Mouse (Mus musculus) fibroblast of lung, adult 2 months (primary cell): ENCODE measurements around the gene Gdpd5.

Source experiments
- DNase-seq: peaks from one replicate; pipeline ENCODE4 v3.0.0-alpha.2; 2011; ENCODE audit warnings: low read depth

Gene Gdpd5

GRCm38 (mm10) chr7:99381214-99382087 lies at the start of gene Gdpd5:
TSS of gene Gdpd5 (plus strand) at chr7:99381414.
- peak; percentile 93 for DNase-seq

GRCm38 (mm10) chr7:99332774-99333480 lies 48.3 kb upstream of the Gdpd5 start:
- DNase-seq: no peak

GRCm38 (mm10) chr7:99340736-99341135 lies 40.5 kb upstream of the Gdpd5 start:
- DNase-seq: no peak

GRCm38 (mm10) chr7:99343577-99343976 lies 37.6 kb upstream of the Gdpd5 start:
- DNase-seq: no peak

GRCm38 (mm10) chr7:99347268-99347667 lies 33.9 kb upstream of the Gdpd5 start:
- no peak for DNase-seq

GRCm38 (mm10) chr7:99348883-99349282 lies 32.3 kb upstream of the Gdpd5 start:
- no peak for DNase-seq

- no peak for DNase-seq
Measured at GRCm38 (mm10) chr7:99349782-99350720, 31.2 kb upstream of the Gdpd5 start.

- no peak for DNase-seq
Measured at GRCm38 (mm10) chr7:99351104-99351801, 30.0 kb upstream of the Gdpd5 start.

GRCm38 (mm10) chr7:99351802-99352517 lies 29.3 kb upstream of the Gdpd5 start:
- DNase-seq: no peak

- peak; percentile 88 for DNase-seq
Measured at GRCm38 (mm10) chr7:99352526-99353400, 28.5 kb upstream of the Gdpd5 start, which contains the start of gene Serpinh1. TSS of gene Serpinh1 (minus strand) at chr7:99353239.

GRCm38 (mm10) chr7:99355731-99356131 lies 25.5 kb upstream of the Gdpd5 start:
- peak; percentile 90 for DNase-seq

- peak; percentile 76 for DNase-seq
Measured at GRCm38 (mm10) chr7:99356244-99356930, 24.8 kb upstream of the Gdpd5 start.

- no peak for DNase-seq
Measured at GRCm38 (mm10) chr7:99357201-99357600, 24.0 kb upstream of the Gdpd5 start.

- no peak for DNase-seq
Measured at GRCm38 (mm10) chr7:99358371-99358770, 22.8 kb upstream of the Gdpd5 start.

- peak; percentile 99 for DNase-seq
Measured at GRCm38 (mm10) chr7:99360021-99360802, 21.0 kb upstream of the Gdpd5 start.

GRCm38 (mm10) chr7:99360803-99361414 lies 20.3 kb upstream of the Gdpd5 start:
- no peak for DNase-seq

- no peak for DNase-seq
Measured at GRCm38 (mm10) chr7:99362137-99362536, 19.1 kb upstream of the Gdpd5 start.

- DNase-seq: no peak
Measured at GRCm38 (mm10) chr7:99365069-99365468, 16.1 kb upstream of the Gdpd5 start.
